Mouse (Mus musculus): ENCODE measurements around the gene Xrcc3.

Xrcc3 gene

DNA sequence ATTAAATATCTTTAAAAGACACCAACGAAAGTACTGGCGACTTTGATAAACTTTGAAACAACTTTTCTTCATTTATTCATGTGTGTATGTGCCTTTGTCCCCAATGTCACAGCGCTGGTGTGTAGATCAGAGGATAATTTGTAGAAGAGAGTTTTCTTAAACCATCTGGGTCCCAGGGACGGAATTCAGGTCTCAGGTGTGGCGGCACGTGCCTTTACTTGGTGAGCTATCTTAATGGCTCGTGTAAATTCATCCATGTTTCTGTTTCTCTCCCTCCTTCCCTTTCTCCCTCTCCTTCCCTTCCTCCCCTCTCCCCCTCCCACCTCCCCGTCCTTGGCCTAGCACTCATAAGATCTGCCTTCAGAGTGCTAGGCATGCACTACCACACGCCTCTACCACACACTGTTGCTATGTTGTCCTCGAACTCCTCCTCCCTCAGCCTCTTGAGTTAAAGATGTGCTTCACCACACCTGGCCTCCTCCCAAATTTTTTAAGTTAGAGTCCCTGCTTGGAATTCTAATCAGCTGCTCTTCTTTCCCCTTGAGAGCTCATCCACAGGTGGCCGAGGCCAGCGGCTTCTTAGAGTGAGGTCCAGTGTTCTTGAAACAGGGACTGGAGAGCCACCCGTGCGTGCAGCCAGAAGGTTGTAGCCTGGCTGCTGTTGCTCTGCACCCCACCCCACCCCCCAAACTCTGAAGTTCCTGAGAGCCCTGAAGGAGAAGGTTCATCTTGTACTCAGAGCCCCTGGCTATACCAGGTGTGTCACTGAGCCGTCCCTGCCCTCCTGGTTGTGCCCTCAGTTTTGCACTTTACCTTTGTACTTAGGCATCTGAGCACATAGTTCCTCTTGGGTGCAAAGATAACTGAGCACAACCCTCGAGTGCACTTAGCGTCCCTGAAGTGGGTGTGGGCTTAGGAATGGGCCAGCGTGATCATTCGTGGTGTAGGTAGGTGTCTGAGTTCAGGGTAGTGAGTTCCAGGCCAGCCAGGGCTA is 1.4 kb upstream of the Xrcc3 start:
- no peak for DNase-seq (ENCODE audit: low spot score)

DNA sequence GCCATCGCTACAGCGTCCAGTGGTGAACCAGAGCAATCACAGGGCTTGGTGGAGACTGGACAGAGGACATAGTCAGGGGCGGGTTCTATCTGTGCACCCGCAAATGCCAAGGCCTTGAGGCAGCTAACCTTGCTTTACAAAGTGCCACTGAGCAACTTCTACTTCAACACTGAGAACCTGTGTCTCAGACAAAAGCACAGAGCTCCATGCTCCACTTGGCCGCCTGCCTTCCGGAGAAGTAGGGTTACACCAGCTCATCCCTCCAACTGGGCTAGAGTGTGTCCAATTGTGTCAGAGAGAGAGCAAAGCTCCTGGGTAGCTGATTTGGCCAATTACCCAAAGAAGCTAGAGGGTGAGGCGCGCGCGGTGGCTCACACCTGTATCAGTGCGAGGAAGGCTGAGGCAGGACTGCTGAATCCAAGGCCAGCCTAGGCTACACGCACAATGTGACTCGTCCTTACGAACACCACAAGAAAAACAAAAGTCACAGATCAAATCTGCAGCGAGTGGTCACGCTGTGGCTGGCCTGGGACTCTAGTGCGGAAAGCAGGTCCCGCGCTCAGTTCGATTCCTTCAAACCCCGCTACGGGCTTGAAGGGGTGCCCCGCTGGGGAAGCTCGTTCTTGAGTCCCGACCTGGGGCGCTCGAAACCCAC is 435 bp downstream of the Xrcc3 start:
- no peak for DNase-seq (ENCODE audit: low spot score)

GRCm38 (mm10) chr12:111812611-111813010 is 1.1 kb downstream of the Xrcc3 start:
- no peak for DNase-seq (ENCODE audit: low spot score)

GRCm38 (mm10) chr12:111812075-111812474 is 1.6 kb downstream of the Xrcc3 start:
- no peak for DNase-seq (ENCODE audit: low spot score)

GRCm38 (mm10) chr12:111809762-111810161 is 3.9 kb downstream of the Xrcc3 start:
- DNase-seq (ENCODE audit: low spot score) = peak; percentile 57

DNA sequence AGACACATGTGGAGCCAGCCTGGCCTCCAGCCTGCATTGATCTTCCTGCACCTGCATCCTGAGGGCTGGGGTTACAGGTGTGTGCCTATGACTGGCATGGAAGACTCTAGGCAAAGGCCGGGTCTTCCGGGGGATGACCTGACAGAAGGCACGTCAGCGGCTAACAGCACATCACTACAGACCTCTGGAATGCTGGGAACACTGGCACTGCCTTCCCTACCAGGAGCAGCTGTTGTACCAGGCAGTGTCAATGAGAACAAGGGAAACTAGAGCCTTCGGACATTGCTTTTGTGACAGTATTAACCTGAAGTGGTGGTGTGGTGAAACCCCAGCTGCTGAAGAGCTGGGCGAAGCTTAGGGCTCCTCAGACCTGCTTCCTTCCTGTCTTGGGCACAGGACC is 4.9 kb downstream of the Xrcc3 start:
- DNase-seq (ENCODE audit: low spot score) = no peak

GRCm38 (mm10) chr12:111803538-111803937 is 10.1 kb downstream of the Xrcc3 start:
- no peak for DNase-seq (ENCODE audit: low spot score)

GRCm38 (mm10) chr12:111800459-111801183 is 13.1 kb downstream of the Xrcc3 start:
- no peak for DNase-seq (ENCODE audit: low spot score)

- DNase-seq (ENCODE audit: low spot score) = no peak
Measured at GRCm38 (mm10) chr12:111798493-111798892, 15.2 kb downstream of the Xrcc3 start.

DNA sequence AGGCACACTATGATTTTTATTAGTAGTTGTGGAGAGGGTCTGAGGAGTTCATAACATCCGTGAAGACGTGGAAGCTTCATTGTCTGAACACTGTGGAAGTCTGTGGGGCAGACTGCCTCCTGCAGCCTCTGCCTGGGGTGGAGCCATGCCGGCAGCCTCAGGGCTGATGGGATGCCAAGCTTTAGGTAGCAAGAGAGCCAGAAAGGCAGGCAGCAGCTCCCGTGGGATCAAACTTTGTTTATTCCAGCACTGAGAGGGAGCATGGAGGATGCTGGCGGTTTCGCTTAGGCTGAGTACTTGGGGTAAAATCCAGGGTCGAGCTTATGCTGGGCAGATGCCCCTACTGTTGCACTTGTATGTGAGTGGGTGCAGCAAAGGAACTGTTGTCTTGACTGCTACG is 16.4 kb downstream of the Xrcc3 start:
- no peak for DNase-seq (ENCODE audit: low spot score)

DNA sequence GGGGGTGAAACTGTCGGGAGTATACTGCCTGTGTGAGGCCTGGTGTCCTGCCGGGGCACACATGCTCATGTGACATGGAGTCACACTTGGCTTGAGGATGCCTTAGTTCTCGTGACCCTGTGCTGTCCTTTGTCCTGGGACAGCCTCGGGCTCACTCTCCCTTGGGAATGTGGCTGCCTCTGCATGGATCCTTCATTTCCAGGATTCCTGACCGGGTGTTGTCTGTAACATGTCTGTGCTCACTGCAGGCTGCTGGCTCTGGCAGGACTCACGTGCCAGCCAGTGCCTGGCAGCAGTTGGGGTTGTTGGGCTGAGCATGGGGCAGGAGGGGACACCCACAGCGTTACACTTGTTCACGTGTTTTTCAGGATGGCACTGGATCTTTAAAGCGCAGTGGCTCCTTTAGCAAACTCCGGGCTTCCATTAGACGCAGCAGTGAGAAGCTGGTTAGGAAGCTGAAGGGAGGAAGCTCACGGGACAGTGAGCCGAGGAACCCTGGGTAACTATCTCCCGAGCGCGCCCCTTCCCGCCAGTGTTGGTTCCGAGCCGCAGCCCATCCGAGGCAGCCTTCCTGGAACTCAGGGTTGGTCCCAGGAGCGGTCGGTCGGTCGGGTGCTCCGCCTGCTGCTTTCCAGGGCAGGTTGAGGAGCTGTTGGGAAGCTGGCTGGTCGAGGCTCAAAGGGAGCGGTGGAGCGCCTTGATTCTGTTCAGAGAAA is 18.3 kb downstream of the Xrcc3 start:
- no peak for DNase-seq (ENCODE audit: low spot score)

DNA sequence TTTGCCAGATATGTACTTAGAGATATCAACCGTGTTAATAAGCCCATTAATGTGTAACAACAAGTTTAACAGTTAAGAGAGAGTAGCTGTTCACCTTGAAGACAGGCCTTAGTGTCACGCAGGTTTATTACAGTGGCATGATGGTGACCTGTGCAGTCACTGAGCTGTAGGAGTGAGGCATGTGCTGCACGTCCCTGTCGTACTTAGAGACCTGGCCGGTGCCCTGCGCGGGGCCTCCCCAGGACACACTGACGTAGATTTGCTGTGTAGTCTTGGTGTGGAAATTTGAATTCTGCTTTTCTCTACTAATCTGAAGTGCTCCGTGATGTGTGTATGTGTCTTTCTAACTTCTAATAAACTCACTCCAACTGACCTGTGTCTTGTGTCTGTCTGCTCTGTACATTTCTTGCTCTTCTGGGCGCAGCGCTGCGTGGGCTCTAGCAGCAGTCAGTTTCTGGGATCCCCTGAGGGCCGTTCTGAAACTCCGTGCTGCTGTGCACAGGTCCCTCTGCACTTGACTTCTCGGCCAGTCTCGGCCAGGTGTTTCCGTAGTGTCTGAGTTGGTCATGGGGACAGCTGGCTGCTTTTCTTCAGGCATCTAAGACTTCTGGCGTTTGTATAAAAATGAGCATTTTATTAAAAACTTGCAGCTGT is 19.0 kb downstream of the Xrcc3 start:
- DNase-seq (ENCODE audit: low spot score) = no peak

GRCm38 (mm10) chr12:111794102-111794501 is 19.6 kb downstream of the Xrcc3 start:
- DNase-seq (ENCODE audit: low spot score) = no peak

DNA sequence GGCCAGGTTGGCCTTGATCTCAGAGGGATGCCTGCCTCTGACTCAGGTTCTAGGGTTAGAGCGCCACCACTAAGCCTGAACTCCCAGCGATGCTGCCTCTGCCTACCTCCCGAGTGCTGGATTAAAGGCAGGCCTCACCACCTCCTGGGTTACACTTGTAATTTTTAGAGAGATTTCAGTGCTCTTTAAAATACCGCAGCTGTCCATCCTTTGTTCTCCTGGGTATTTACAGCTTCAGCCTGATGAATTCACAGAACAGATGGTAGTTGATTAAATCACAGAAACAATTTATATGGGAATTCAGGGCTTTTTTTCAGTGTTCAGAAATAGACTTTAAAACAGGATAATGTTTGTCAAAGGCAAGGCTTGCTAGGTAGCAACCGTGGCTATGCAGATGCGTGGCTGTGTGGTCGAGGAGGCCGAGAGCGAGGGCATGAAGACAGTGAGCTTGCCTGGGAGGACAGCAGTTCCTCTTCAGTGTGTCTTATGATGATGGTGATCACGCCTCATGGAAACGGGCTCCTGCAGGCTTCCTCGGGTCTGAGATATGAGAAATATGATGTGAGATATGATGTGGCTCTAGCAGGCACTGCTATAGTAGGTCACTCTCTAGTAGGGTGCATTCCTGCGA is 22.1 kb downstream of the Xrcc3 start:
- DNase-seq (ENCODE audit: low spot score) = no peak

DNA sequence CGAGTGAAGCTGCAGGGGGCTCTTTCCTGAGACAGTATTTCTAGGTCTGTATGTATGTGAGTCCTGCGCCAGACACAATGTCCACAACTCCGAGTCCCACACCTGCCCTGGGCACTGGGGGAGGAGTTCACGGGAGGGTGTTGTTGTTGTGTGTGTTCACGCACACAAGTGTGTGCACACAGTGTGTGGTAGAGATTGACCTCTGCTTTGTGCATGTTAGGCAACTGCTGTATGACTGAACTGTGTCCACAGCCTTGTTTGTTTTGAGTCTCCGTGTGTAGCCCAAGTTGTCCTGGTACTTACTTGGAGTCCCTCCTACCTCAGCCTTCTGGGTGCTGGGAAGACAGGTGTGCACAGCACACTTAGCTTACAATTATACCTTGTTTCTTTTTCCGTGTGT is 23.0 kb downstream of the Xrcc3 start:
- no peak for DNase-seq (ENCODE audit: low spot score)

- no peak for DNase-seq (ENCODE audit: low spot score)
Measured at GRCm38 (mm10) chr12:111790090-111790489, 23.6 kb downstream of the Xrcc3 start.

DNA sequence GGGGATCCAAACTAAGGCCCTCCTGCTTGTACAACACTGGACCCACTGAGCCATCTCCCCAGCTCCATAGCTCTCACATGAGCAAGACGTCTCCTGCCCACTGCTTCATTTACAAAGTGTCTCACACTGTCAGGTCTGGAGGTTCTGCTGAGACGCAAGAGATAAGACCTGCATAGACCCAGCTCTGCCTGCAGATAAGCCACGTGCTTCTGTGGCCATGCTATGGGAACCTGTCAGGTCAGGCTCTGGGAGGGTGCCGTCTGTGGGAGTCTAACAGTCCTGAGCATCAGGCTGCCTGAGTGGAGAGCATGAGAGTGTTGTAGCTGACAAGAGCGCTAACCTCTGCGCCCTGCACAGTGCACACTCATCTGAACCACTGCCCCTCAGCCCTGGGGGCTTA is 26.7 kb downstream of the Xrcc3 start:
- no peak for DNase-seq (ENCODE audit: low spot score)

GRCm38 (mm10) chr12:111785174-111785573 is 28.5 kb downstream of the Xrcc3 start:
- DNase-seq (ENCODE audit: low spot score) = no peak

GRCm38 (mm10) chr12:111779544-111779943 is 34.1 kb downstream of the Xrcc3 start:
- DNase-seq (ENCODE audit: low spot score) = no peak

GRCm38 (mm10) chr12:111777919-111778318 is 35.8 kb downstream of the Xrcc3 start:
- no peak for DNase-seq (ENCODE audit: low spot score)

GRCm38 (mm10) chr12:111774845-111775244 is 38.8 kb downstream of the Xrcc3 start:
- DNase-seq (ENCODE audit: low spot score) = no peak
